Mouse (Mus musculus): Measurements from ENCODE around the gene Ggta1. TPM values are rescaled to one million over a fixed set of nuclear protein-coding genes. Genes with fewer than 3 reads are reported as not detected.
A peak's percentile ranks its signal among the peaks of the same experiment; 100 is the strongest.

The Ggta1 gene
- polyA plus RNA-seq, 2 experiments: 6.3 to 7.6 TPM

- H3K4me3 ChIP-seq (ENCODE audit: insufficient read depth in 1 of 2, low read depth in 2 of 2, low read length in 2 of 2): no peak overlapping the region
- H3K4me1 ChIP-seq (replicated peaks; ENCODE audit: control insufficient read depth in 2 of 2, insufficient read depth in 2 of 2, low read length in 1 of 2): peaks cover 47 to 79% of the 10 kb centered on the region in 2 experiments
- ATAC-seq (ENCODE audit: insufficient read depth) (no peak), DNase-seq (ENCODE audit: low read depth in 3 of 3, low spot score in 3 of 3) (no peak)
- H3K27me3 ChIP-seq (ENCODE audit: control insufficient read depth, insufficient read depth, low read length): no peaks in the 10 kb centered on the region
- H3K4me2 ChIP-seq (ENCODE audit: low read depth): peak overlapping the region; percentile 11; the same call in 1 of the 2 replicates
- TF ChIP-seq CTCF (IDR thresholded peaks at IDR 0.05; ENCODE audit: low read depth) (no peak), EP300 (IDR thresholded peaks at IDR 0.05; ENCODE audit: low read depth) (no peak)
- no peak overlapping the region for H3K9ac ChIP-seq (replicated peaks)
- H3K9me3 ChIP-seq (ENCODE audit: control insufficient read depth, low read length): no peaks in the 10 kb centered on the region; the same call in 1 of the 2 replicates
- H3K36me3 ChIP-seq (replicated peaks; ENCODE audit: control insufficient read depth, insufficient read depth, low read depth): no peaks in the 10 kb centered on the region
- WGBS (ENCODE audit: insufficient replicate concordance): 55% methylated on average over 3 of the region's 3 CpGs
- H3K27ac ChIP-seq: peak overlapping the region; percentile 67; the same call in 1 of the 2 replicates
Observed at GRCm38 (mm10) chr2:35498961-35499360, 35.9 kb upstream of the Ggta1 start.

DNA sequence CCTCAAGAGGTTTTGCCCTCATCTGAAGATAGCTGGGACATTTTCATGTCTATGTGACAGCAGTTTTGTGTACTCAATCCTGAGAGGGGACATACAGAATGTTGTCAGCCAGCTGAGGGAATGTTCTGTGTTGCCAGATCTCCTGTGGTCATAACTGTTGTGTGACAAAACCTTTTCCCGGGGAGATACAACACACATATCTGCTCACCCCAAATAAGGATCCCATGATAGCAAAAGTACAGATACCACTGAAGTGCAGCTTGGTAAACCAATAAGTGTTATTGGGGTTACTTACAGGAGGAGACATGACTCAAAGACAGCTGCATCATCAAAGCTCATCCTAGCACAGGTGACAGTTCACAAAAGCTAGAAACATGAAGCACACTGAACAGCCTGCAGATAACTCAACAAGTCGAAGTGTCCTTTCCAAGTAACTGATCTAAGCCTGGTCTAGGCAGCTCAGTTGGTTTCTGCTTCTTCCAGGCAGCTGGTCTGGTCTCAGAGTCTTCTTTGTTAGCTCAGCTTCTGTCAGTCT, 34.7 kb upstream of the Ggta1 start:
- Histone ChIP-seq H3K27me3 (ENCODE audit: control insufficient read depth, insufficient read depth, low read length) (no peaks in the 10 kb centered on the region), H3K9ac (replicated peaks) (no peak overlapping the region), H3K36me3 (replicated peaks; ENCODE audit: control insufficient read depth, insufficient read depth, low read depth) (no peaks in the 10 kb centered on the region), H3K4me1 (replicated peaks; ENCODE audit: control insufficient read depth in 2 of 2, insufficient read depth in 2 of 2, low read length in 1 of 2) (peaks cover 35 to 66% of the 10 kb centered on the region in 2 experiments), H3K4me3 (ENCODE audit: insufficient read depth in 1 of 2, low read depth in 2 of 2, low read length in 2 of 2) (no peak overlapping the region), H3K27ac (no peak overlapping the region), H3K9me3 (ENCODE audit: control insufficient read depth, low read length) (no peaks in the 10 kb centered on the region; the same call in 1 of the 2 replicates), H3K4me2 (ENCODE audit: low read depth) (no peak overlapping the region)
- DNase-seq (ENCODE audit: low read depth in 3 of 3, low spot score in 3 of 3): no peak
- ATAC-seq (ENCODE audit: insufficient read depth): no peak
- TF ChIP-seq EP300 (IDR thresholded peaks at IDR 0.05; ENCODE audit: low read depth): no peak
- 33% methylated on average over 2 of the region's 2 CpGs for WGBS (ENCODE audit: insufficient replicate concordance)

- DNase-seq (ENCODE audit: low read depth in 3 of 3, low spot score in 3 of 3): no peak
- Histone ChIP-seq H3K36me3 (replicated peaks; ENCODE audit: control insufficient read depth, insufficient read depth, low read depth) (no peaks in the 10 kb centered on the region), H3K9ac (replicated peaks) (no peak overlapping the region; the same call in 1 of the 2 replicates), H3K27me3 (ENCODE audit: control insufficient read depth, insufficient read depth, low read length) (no peaks in the 10 kb centered on the region), H3K27ac (no peak overlapping the region), H3K4me2 (ENCODE audit: low read depth) (no peak overlapping the region), H3K4me3 (ENCODE audit: insufficient read depth in 1 of 2, low read depth in 2 of 2, low read length in 2 of 2) (no peak overlapping the region), H3K4me1 (replicated peaks; ENCODE audit: control insufficient read depth in 2 of 2, insufficient read depth in 2 of 2, low read length in 1 of 2) (peaks cover 22 to 54% of the 10 kb centered on the region in 2 experiments), H3K9me3 (ENCODE audit: control insufficient read depth, low read length) (no peaks in the 10 kb centered on the region; the same call in 1 of the 2 replicates)
- WGBS (ENCODE audit: insufficient replicate concordance): 31% methylated on average over 5 of the region's 5 CpGs
- TF ChIP-seq EP300 (IDR thresholded peaks at IDR 0.05; ENCODE audit: low read depth): no peak
- TF ChIP-seq CTCF (IDR thresholded peaks at IDR 0.05; ENCODE audit: low read depth): no peak
- no peak for ATAC-seq (ENCODE audit: insufficient read depth)
Observed at GRCm38 (mm10) chr2:35496279-35497013, 33.4 kb upstream of the Ggta1 start.

- 18% methylated on average over 16 of the region's 16 CpGs for WGBS (ENCODE audit: insufficient replicate concordance)
- no peaks in the 10 kb centered on the region for H3K36me3 ChIP-seq (replicated peaks; ENCODE audit: control insufficient read depth, insufficient read depth, low read depth)
- H3K9ac ChIP-seq (replicated peaks): no peak overlapping the region; the same call in 1 of the 2 replicates
- peak overlapping the region; percentile 26 for H3K4me2 ChIP-seq (ENCODE audit: low read depth)
- no peak overlapping the region for H3K27ac ChIP-seq
- ATAC-seq (ENCODE audit: insufficient read depth) (no peak), DNase-seq (ENCODE audit: low read depth in 3 of 3, low spot score in 3 of 3) (no peak)
- peak; percentile 13; the same call in 1 of the 2 replicates for TF ChIP-seq EP300 (IDR thresholded peaks at IDR 0.05; ENCODE audit: low read depth)
- peak; percentile 49 for TF ChIP-seq CTCF (IDR thresholded peaks at IDR 0.05; ENCODE audit: low read depth)
- peaks cover 20 to 49% of the 10 kb centered on the region in 2 experiments for H3K4me1 ChIP-seq (replicated peaks; ENCODE audit: control insufficient read depth in 2 of 2, insufficient read depth in 2 of 2, low read length in 1 of 2)
- H3K4me3 ChIP-seq (ENCODE audit: insufficient read depth in 1 of 2, low read depth in 2 of 2, low read length in 2 of 2): no peak overlapping the region
- H3K27me3 ChIP-seq (ENCODE audit: control insufficient read depth, insufficient read depth, low read length): no peaks in the 10 kb centered on the region
- H3K9me3 ChIP-seq (ENCODE audit: control insufficient read depth, low read length): no peaks in the 10 kb centered on the region; the same call in 1 of the 2 replicates
Observed at GRCm38 (mm10) chr2:35495486-35496278, 32.7 kb upstream of the Ggta1 start.

GRCm38 (mm10) chr2:35493566-35493965, 30.5 kb upstream of the Ggta1 start:
- no peak overlapping the region for H3K9ac ChIP-seq (replicated peaks)
- WGBS (ENCODE audit: insufficient replicate concordance): 60% methylated on average over 7 of the region's 7 CpGs
- ATAC-seq (ENCODE audit: insufficient read depth) (no peak), DNase-seq (ENCODE audit: low read depth in 3 of 3, low spot score in 3 of 3) (no peak)
- no peaks in the 10 kb centered on the region for H3K27me3 ChIP-seq (ENCODE audit: control insufficient read depth, insufficient read depth, low read length)
- H3K9me3 ChIP-seq (ENCODE audit: control insufficient read depth, low read length): no peaks in the 10 kb centered on the region
- H3K4me3 ChIP-seq (ENCODE audit: insufficient read depth in 1 of 2, low read depth in 2 of 2, low read length in 2 of 2): no peak overlapping the region
- H3K27ac ChIP-seq: no peak overlapping the region
- no peaks in the 10 kb centered on the region for H3K36me3 ChIP-seq (replicated peaks; ENCODE audit: control insufficient read depth, insufficient read depth, low read depth)
- H3K4me2 ChIP-seq (ENCODE audit: low read depth): no peak overlapping the region
- no peak for TF ChIP-seq CTCF (IDR thresholded peaks at IDR 0.05; ENCODE audit: low read depth)
- no peak for TF ChIP-seq EP300 (IDR thresholded peaks at IDR 0.05; ENCODE audit: low read depth)
- peaks cover 6 to 32% of the 10 kb centered on the region in 2 experiments for H3K4me1 ChIP-seq (replicated peaks; ENCODE audit: control insufficient read depth in 2 of 2, insufficient read depth in 2 of 2, low read length in 1 of 2)
